Mouse (Mus musculus): Measurements from ENCODE around the gene Fgfr1op. TPM values are rescaled to one million over a fixed set of nuclear protein-coding genes. Genes with fewer than 3 reads are reported as not detected.
"Not testable (repeated sequence)": the region's sequence is repeated elsewhere in the genome, so short reads cannot be mapped to it uniquely, and the experiment has no call there.

The Fgfr1op gene
- total RNA-seq, 2 experiments from 2014 or later: 16.4 to 18.1 TPM

- intact Hi-C loops (cut with DNase I); DNase-seq (ENCODE audit: low spot score in 2 of 2): not testable (repeated sequence)
Measured at GRCm38 (mm10) chr17:8165977-8166376, 676 bp downstream of the Fgfr1op start.

DNA sequence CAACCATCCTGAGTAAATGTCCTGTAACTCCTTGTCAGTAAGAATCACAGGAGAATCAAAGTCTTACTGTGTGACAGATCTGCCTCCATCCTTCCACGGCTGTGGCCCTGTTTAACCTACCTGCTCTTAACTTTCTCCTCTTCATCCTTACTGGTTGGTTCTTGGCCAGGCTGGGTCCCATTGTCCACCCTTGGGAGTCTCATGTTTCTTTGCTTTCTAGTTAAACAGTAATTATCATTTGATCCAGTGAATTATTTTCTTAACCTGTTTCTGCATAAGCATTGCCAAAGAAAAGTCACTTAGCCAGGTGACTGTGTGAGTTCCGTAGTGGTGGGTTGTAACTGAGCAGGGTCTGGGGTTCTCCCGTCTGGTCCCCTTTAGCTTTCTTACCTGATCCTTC is 1.2 kb downstream of the Fgfr1op start:
- intact Hi-C loops (cut with DNase I); DNase-seq (ENCODE audit: low spot score in 2 of 2): not testable (repeated sequence)

DNA sequence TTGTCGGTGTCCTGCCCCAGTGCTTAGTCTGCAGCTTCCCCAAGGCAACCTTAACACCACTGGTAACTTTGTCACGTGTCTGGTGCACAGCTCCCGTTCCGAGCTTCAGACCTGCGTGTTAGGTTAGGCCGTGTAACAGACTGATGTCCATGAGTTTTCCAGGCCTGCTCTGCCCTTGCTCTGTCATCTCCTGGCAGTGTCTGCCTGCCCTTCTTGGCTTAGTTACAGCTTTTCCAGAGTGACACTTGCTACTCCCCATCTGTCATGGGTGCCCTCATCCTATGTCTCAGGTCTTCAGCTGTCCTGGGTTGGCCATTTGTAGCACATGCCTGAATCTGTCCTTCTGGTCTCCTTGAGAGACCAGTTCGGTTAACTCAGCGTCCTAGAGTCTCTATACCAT is 2.1 kb downstream of the Fgfr1op start:
- DNase-seq (ENCODE audit: low spot score in 2 of 2); intact Hi-C loops (cut with DNase I): not testable (repeated sequence)

- no peak for DNase-seq (ENCODE audit: low spot score in 2 of 2)
- intact Hi-C loops (cut with DNase I): no loop called here
Measured at GRCm38 (mm10) chr17:8170331-8170730, 5.0 kb downstream of the Fgfr1op start.

DNA sequence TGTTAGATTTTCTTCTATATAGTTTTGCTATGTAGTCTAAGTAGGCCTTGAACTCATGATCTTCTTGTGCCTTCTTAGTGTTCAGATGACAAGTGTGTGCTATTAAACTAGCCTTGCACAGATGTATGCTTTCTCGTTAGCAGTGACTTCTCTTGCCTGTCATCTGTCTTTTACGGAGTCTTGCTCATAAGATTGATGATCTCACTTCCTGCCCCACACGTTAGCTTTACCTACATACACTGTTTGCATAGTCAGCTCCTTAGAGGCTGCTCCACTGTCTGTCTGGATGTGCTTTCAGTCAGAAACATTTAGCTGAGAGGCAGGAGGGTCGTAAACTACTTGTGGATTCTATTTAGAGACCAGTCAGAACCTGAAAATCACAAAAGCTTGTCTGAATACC is 5.8 kb downstream of the Fgfr1op start:
- intact Hi-C loops (cut with DNase I): no loop called here
- DNase-seq (ENCODE audit: low spot score in 2 of 2): no peak

GRCm38 (mm10) chr17:8177090-8177489 is 11.8 kb downstream of the Fgfr1op start:
- DNase-seq (ENCODE audit: low spot score in 2 of 2): no peak
- intact Hi-C loops (cut with DNase I): no loop called here

- intact Hi-C loops (cut with DNase I): no loop called here
- no peak for DNase-seq (ENCODE audit: low spot score in 2 of 2)
Measured at GRCm38 (mm10) chr17:8183815-8184214, 18.5 kb downstream of the Fgfr1op start.

- DNase-seq (ENCODE audit: low spot score in 2 of 2): no peak
- intact Hi-C loops (cut with DNase I): no loop called here
Measured at GRCm38 (mm10) chr17:8184217-8184616, 18.9 kb downstream of the Fgfr1op start.

DNA sequence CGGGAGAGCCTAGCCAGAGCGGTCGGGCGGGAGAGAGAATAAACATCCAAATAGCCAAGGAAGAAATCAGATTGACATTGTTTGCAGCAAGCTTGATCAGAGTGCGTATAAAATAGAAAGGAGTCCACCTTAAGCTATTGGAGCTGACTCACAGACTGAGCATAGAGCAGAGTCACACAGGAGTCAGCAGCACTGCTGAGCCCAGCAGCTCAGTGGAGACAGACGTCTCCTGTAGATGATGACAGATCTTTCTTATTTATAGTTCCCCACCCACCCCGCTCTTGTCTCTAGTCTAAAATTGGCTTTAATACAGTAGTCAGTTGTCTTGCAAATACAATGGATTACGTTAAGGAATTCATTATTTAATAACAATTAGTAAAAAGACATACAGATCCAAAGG is 28.4 kb downstream of the Fgfr1op start:
- intact Hi-C loops (cut with DNase I): loop anchor here (10.0 kb wide), 1 partner anchor 91 kb away; the partner anchor contains the start of gene Mpc1

GRCm38 (mm10) chr17:8195685-8196376 is 30.5 kb downstream of the Fgfr1op start:
- intact Hi-C loops (cut with DNase I): loop anchor here (10.0 kb wide), 1 partner anchor 89 kb away; the partner anchor contains the start of gene Mpc1
- DNase-seq (ENCODE audit: low spot score in 2 of 2): no peak

More for the DNA sequence above, 28.4 kb downstream of the Fgfr1op start:
- no peak for DNase-seq (ENCODE audit: low spot score in 2 of 2)

GRCm38 (mm10) chr17:8197652-8198051 is 32.4 kb downstream of the Fgfr1op start:
- intact Hi-C loops (cut with DNase I): loop anchor here (10.0 kb wide), 1 partner anchor 87 kb away; the partner anchor contains the start of gene Mpc1
- no peak for DNase-seq (ENCODE audit: low spot score in 2 of 2)

DNA sequence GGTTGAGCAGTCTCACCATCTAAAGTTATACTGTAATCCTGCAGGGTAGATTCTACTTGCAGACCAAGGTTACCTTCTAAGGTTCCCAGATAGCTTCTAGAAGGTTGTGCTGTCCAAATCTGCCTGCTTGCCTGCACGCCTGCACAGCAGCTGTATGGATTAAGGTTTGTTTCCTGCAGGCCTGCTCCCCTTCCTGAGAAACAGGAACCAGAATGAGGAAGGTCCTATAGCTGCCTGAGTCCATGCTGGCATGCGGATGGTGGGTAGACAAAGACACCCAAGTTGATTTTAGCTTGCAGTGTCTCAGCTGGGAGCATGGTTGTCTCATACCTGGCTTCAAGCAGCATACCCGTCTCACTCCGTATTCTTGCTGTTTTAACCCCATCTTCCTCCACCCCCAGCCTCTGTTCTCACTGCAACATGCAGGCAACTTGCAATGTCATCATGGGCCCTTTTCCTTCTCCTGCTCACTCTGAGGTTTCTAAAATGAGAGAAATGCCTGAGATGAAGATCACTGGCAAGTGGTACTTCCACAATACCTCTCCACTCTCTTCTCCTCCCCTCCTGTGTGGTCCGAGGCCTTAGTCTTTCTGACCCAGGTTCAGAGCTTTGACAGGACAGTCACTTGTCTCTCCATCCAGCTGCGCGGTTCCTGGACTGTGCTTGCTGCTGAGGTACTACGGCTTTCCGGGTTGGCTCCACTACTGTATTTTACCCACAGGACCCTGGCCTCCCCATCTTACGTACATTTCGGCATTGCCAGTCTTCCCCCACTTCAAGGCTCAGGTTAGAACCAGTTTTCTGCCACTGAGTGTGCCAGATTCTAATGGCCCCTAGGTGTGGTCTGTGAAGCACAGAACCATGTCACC is 34.0 kb downstream of the Fgfr1op start:
- DNase-seq (ENCODE audit: low spot score in 2 of 2): no peak
- intact Hi-C loops (cut with DNase I): loop anchor here (10.0 kb wide), 1 partner anchor 86 kb away; the partner anchor contains the start of gene Mpc1

GRCm38 (mm10) chr17:8199936-8200330 is 34.6 kb downstream of the Fgfr1op start:
- DNase-seq (ENCODE audit: low spot score in 2 of 2): no peak
- intact Hi-C loops (cut with DNase I): loop anchor here (10.0 kb wide), 1 partner anchor 85 kb away; the partner anchor contains the start of gene Mpc1

GRCm38 (mm10) chr17:8203487-8203886 is 38.2 kb downstream of the Fgfr1op start:
- DNase-seq (ENCODE audit: low spot score in 2 of 2): no peak
- intact Hi-C loops (cut with DNase I): no loop called here

- intact Hi-C loops (cut with DNase I): not testable (repeated sequence)
- DNase-seq (ENCODE audit: low spot score in 2 of 2): peak in 1 of 2 experiments; percentile 0
Measured at GRCm38 (mm10) chr17:8205221-8205631, 39.9 kb downstream of the Fgfr1op start.

- DNase-seq (ENCODE audit: low spot score in 2 of 2): no peak
- intact Hi-C loops (cut with DNase I): no loop called here
Measured at GRCm38 (mm10) chr17:8206691-8207090, 41.4 kb downstream of the Fgfr1op start.

DNA sequence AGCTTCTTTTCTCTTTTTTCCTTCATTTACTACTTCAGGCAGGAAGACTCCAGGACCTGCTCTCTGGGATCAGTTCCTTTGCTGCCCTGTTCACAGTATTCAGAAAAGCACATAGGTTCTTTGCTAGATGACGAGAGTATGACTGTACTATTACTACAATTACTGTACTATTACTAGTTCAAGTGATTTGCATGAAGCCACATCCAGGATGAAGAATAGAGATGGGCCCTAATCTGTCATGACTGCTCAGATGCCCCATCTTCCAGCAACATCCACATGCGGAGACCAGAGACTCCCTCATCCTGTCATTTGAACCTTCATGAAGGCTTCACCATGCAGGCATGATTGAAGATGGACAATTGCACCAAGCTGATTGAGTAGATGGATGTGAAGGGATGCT is 44.4 kb downstream of the Fgfr1op start:
- DNase-seq (ENCODE audit: low spot score in 2 of 2): no peak
- intact Hi-C loops (cut with DNase I): no loop called here

DNA sequence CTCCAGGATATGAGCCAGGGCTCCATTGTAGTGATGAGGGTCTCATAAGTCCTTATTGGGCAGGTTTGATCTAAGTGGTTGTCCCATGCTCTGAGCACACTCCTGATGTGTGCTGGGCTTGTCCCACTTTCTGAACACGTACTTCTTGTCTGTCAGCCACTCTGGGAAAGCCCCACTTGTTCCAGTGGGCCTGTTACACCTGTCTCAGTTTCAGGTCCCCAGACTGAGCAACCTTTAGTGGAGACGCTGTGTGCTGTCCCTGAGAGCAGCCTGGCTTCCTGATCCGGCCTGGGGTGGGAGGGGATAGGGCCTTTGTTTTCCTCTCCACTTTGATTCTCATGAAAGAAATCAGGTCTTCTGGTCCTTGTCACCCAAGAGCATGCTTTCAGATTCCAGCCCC is 44.9 kb downstream of the Fgfr1op start:
- intact Hi-C loops (cut with DNase I): no loop called here
- no peak for DNase-seq (ENCODE audit: low spot score in 2 of 2)

- DNase-seq (ENCODE audit: low spot score in 2 of 2): no peak
- intact Hi-C loops (cut with DNase I): no loop called here
Measured at GRCm38 (mm10) chr17:8210675-8211074, 45.4 kb downstream of the Fgfr1op start.

DNA sequence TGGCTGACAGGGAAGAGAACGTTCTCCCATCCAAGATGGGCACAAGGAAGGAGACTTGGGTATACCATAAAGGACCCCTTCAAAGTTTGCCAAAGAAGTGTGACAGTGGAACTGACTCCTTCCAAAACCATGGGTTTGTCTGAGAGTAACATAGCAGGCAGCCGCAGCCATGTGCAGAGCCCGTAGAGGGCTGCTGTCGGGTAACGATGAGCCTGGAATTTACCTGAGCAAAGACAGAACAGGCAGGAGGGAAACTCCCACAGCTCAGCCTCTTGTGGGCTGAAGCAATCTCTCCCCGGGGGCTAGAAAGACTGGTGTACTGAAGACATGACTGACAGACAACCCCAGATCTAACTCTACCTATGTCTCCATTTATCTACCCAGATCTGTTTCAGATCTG is 46.1 kb downstream of the Fgfr1op start:
- intact Hi-C loops (cut with DNase I): no loop called here
- DNase-seq (ENCODE audit: low spot score in 2 of 2): no peak
